Mouse (Mus musculus): Measurements from ENCODE around the gene Mrps9. TPM values are rescaled to one million over a fixed set of nuclear protein-coding genes. Genes with fewer than 3 reads are reported as not detected.

Gene Mrps9
- polyA plus RNA-seq (2014; fragmentation: Nextera tagmentation; extraction: Ambion mirVana), result 49.4 and 53.4 TPM in 2 replicates

DNA sequence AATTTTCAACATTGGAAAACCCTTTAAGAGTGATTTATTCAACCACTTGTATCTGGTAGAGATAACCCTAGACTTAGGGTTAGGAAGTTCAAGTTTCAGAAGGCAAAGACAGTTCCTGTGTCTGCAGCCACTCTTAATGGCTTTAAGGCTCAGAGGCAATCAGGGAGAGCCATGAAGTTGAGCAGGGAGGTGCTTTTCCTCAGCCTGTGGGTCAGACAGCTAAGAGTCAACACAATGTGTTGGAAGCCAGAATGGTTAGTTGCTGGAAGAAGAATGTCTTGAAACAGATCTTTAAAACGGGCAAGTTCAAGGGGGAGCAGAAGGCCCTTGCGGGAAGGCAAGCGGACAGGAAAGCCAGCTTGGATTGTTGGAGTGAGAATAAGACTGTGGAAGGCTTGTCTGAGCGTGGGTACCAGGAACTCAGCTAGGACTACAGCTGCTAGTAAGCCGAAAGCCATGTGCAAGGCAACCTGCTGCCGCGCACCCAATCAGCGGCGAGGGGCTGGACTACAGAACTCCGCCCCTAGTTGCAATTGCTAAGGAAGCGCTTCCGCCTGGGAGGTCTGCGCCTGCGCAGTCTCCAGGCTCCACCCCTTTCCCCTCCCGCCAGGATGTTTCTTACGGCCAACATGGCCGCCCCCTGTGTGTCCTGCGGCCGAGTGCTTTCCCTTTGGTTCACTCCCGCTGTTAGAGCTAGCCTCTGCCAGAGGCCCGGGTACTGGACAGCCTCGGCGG is at the start of gene Mrps9:
TSS of gene Mrps9 (plus strand) at position 571 of the 735 bp plus-strand sequence.
- Histone ChIP-seq H3K4me1 (ENCODE audit: insufficient read depth) (no peaks in the 10 kb centered on the region), H3K4me3 (ENCODE audit: low read depth, low read length) (peak within 1 kb of the TSS; percentile 91), H3K9ac (peak within 1 kb of the TSS; percentile 86), H3K9me3 (ENCODE audit: low read depth, low read length) (no peaks in the 10 kb centered on the region), H3K36me3 (ENCODE audit: insufficient read depth) (no peaks in the 10 kb centered on the region), H3K27ac (ENCODE audit: low read depth) (peak within 1 kb of the TSS; percentile 36; the same call in 1 of the 2 replicates), H3K27me3 (ENCODE audit: insufficient read depth, low read length) (no peaks in the 10 kb centered on the region), H3K4me2 (peak within 1 kb of the TSS; percentile 82)
- under 1% methylated on average over 23 of the region's 23 CpGs for WGBS
- TF ChIP-seq CTCF (IDR thresholded peaks at IDR 0.05; ENCODE audit: low read depth), result no peak
- DNase-seq (peak; percentile 99), ATAC-seq (ENCODE audit: insufficient read depth) (peak; percentile 100)

DNA sequence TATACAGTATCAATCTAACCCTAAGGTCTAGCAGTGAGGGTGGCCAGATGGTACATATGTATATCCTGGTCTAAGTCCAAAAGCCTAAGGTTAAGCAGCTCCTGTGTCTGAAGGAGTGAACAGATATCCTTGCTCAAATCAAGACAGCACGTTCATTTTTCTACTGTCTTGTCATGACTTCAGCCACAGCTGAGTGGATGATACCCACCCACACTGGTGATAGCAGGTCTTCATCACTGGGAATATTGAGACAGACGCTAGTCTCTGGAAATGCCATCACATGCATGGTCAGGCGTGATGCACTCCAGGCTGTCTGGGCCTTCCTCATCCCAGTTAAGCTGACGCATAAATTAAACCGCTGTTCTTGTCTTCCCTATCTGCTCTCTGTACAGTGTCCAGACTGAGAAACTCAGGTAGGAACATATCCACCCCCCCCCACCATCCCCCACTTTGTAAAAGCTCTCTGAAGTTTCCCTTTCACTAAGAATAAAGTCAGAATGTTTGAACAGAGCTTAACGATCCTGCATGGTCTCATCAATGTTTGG is 37.7 kb upstream of the Mrps9 start:
- DNase-seq, result no peak
- Histone ChIP-seq H3K4me1 (ENCODE audit: insufficient read depth) (no peaks in the 10 kb centered on the region), H3K4me3 (ENCODE audit: low read depth, low read length) (no peak overlapping the region), H3K27ac (ENCODE audit: low read depth) (no peak overlapping the region), H3K4me2 (no peak overlapping the region), H3K9me3 (ENCODE audit: low read depth, low read length) (no peaks in the 10 kb centered on the region), H3K9ac (no peak overlapping the region), H3K27me3 (ENCODE audit: insufficient read depth, low read length) (no peaks in the 10 kb centered on the region), H3K36me3 (ENCODE audit: insufficient read depth) (no peaks in the 10 kb centered on the region)
- WGBS, result 73% methylated on average over 6 of the region's 6 CpGs
- no peak for ATAC-seq (ENCODE audit: insufficient read depth)
- no peak for TF ChIP-seq CTCF (IDR thresholded peaks at IDR 0.05; ENCODE audit: low read depth)

DNA sequence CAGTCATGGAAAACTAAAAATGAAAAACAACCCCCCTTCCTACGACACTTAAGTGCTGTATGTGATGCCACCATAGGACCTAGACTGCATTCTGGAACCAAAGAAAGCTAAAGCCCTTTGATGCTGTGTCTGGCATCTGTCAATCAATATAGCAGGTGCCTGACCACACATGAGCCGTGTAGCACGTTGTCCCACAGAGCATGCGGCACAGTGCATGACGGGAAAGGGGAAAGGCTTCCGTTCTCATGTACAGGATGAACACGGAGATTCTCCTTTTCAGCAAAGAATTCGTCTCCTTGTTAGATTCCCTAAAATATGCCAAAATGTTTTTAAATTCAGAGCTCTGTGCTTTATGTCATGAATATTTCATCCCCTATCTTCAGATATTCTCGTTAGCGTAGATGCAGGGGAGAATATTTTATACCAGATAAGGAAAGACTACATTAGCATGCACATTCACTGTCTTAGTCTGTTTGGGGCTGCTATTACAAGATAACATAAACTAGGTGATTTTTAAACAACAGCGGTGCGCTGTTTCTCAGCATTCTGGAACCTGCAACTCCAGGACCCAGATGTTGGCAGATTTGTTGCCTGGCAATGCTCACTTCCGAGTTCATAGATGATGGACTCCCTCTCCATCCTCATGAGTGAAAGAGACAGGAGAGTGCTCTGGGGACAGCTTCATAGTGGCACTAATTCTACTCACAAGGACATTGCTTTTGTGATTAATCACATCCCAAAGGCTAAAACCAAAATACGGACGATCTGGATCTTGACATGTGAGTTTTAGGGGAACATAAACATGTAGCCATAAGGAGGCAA is 36.0 kb upstream of the Mrps9 start:
- Histone ChIP-seq H3K4me1 (ENCODE audit: insufficient read depth) (no peaks in the 10 kb centered on the region), H3K9ac (no peak overlapping the region), H3K27me3 (ENCODE audit: insufficient read depth, low read length) (no peaks in the 10 kb centered on the region), H3K4me3 (ENCODE audit: low read depth, low read length) (no peak overlapping the region), H3K27ac (ENCODE audit: low read depth) (no peak overlapping the region), H3K36me3 (ENCODE audit: insufficient read depth) (no peaks in the 10 kb centered on the region), H3K4me2 (no peak overlapping the region), H3K9me3 (ENCODE audit: low read depth, low read length) (no peaks in the 10 kb centered on the region)
- no peak for TF ChIP-seq CTCF (IDR thresholded peaks at IDR 0.05; ENCODE audit: low read depth)
- WGBS, result 79% methylated on average over 15 of the region's 15 CpGs
- DNase-seq, result no peak
- ATAC-seq (ENCODE audit: insufficient read depth), result no peak

DNA sequence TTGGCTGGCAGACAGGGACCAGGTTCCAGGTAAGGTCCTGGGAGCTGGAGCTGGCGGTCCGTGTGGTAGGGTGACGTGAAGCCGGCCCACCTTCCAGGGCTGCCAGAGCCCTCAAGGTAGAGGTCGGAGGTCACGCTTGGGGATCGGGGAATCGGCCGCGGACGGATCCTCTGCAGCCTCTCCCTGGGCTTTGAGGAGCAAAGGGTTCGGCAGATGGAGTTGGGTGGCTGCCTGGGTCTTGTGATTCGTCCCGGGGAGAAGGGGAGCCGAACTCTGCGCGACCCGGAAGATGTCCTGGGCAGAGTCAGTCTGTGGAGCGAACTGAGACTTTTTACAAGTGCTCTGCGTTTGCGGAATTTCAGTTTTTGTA is 350 bp downstream of the Mrps9 start:
- ATAC-seq (ENCODE audit: insufficient read depth) (no peak; the same call in 1 of the 2 replicates), DNase-seq (no peak)
- Histone ChIP-seq H3K4me2 (peak overlapping the region; percentile 82), H3K9ac (peak overlapping the region; percentile 86), H3K4me1 (ENCODE audit: insufficient read depth) (no peaks in the 10 kb centered on the region), H3K9me3 (ENCODE audit: low read depth, low read length) (no peaks in the 10 kb centered on the region), H3K36me3 (ENCODE audit: insufficient read depth) (no peaks in the 10 kb centered on the region), H3K27ac (ENCODE audit: low read depth) (peak overlapping the region; percentile 36; the same call in 1 of the 2 replicates), H3K27me3 (ENCODE audit: insufficient read depth, low read length) (no peaks in the 10 kb centered on the region), H3K4me3 (ENCODE audit: low read depth, low read length) (peak overlapping the region; percentile 91)
- under 1% methylated on average over 21 of the region's 21 CpGs for WGBS
- no peak for TF ChIP-seq CTCF (IDR thresholded peaks at IDR 0.05; ENCODE audit: low read depth)

DNA sequence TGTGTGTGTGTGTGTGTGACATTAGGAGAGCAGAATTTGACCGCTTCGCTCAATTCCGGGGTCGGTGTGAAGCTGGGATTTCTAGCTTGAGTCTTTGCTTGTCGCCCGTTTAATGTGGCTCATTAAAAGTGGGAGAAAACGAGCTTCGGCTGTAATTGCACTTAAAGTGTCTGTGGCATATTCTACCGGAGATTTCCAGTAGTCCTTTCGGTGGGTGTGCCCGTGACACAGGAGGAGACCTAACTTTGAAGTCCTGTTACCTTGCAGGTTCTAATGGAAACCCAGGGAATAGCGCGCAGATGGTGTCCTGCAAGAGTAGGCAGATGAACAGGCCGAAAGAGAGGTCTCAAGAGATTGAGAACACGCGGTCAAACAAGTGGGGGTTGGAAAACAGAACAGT is 777 bp downstream of the Mrps9 start:
- no peak overlapping the region for H3K27ac ChIP-seq (ENCODE audit: low read depth)
- no peaks in the 10 kb centered on the region for H3K4me1 ChIP-seq (ENCODE audit: insufficient read depth)
- no peaks in the 10 kb centered on the region for H3K27me3 ChIP-seq (ENCODE audit: insufficient read depth, low read length)
- H3K36me3 ChIP-seq (ENCODE audit: insufficient read depth), result no peaks in the 10 kb centered on the region
- peak overlapping the region; percentile 91 for H3K4me3 ChIP-seq (ENCODE audit: low read depth, low read length)
- peak overlapping the region; percentile 82 for H3K4me2 ChIP-seq
- H3K9ac ChIP-seq, result peak overlapping the region; percentile 86
- no peaks in the 10 kb centered on the region for H3K9me3 ChIP-seq (ENCODE audit: low read depth, low read length)
- ATAC-seq (ENCODE audit: insufficient read depth) (no peak), DNase-seq (no peak)
- WGBS, result 2% methylated on average over 16 of the region's 16 CpGs
- TF ChIP-seq CTCF (IDR thresholded peaks at IDR 0.05; ENCODE audit: low read depth), result no peak

DNA sequence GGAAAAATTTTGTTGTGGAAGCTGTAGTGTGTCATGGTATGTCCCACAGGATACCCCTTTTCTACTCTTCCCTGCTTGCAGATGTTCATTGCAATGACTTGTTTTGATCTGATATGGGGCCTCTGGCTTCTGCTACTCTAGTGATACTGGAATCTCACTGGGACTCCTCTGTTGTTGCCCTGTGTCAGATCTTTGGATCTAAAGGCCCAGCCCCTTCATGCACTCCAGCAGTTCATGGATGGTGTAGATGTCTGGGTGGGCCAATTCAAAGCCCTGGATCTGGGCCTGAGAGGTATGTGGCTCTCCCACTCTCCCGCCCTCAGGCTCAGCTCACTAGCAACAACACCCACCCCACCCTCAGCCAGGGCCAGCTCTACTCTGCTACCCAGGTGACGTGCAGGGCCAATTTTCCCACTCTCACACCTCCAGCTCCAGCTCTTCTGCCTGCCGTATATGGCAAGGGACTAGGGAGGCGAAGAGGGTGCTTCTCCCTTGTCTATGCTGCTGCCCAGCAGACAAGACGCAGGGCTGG is 13.8 kb downstream of the Mrps9 start:
- no peak for DNase-seq
- Histone ChIP-seq H3K4me1 (ENCODE audit: insufficient read depth) (no peaks in the 10 kb centered on the region), H3K9ac (no peak overlapping the region), H3K27me3 (ENCODE audit: insufficient read depth, low read length) (no peaks in the 10 kb centered on the region), H3K27ac (ENCODE audit: low read depth) (no peak overlapping the region), H3K9me3 (ENCODE audit: low read depth, low read length) (no peaks in the 10 kb centered on the region), H3K4me2 (no peak overlapping the region), H3K4me3 (ENCODE audit: low read depth, low read length) (no peak overlapping the region), H3K36me3 (ENCODE audit: insufficient read depth) (peaks cover 27% of the 10 kb centered on the region)
- 95% methylated on average over 5 of the region's 5 CpGs for WGBS
- ATAC-seq (ENCODE audit: insufficient read depth), result no peak
- TF ChIP-seq CTCF (IDR thresholded peaks at IDR 0.05; ENCODE audit: low read depth), result no peak

Measured in lung, embryonic 14.5 days (tissue).